Mouse (Mus musculus) stomach, postnatal 0 days (tissue): ENCODE measurements around the gene Recql5.

Source experiments
- CTCF ChIP-seq: IDR thresholded peaks from 2 replicates; pipeline ENCODE4 v1.5.1; 2016; ENCODE audit warnings: antibody characterized with exemption, low read depth, mild to moderate bottlenecking, moderate library complexity
- EP300 ChIP-seq: optimal IDR thresholded peaks from 2 replicates; pipeline ENCODE3; 2016; ENCODE audit warnings: antibody characterized with exemption

DNA sequence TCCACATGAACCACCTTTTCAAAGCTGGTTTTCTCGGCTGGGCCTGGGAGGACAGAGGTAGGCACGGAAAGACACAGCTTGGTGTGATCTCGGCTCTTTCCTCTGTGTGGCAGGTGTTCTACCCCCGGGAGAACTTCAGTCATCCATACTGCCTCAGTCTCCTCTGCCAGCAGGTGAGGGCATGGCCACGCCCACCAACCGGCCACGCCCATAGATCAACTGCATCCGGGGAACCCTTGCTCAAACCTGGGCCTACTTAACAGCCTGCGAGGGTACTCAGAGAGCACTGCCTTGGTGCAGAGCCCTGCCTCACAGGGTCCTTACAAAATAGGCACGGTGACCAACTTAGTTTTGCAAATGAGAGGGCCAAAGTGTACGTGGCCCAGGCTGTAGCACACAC, 48.0 kb downstream of the Recql5 start:
- TF ChIP-seq CTCF (no peak), EP300 (no peak)
